Mouse (Mus musculus): ENCODE results near the gene Mrpl28. TPM values are rescaled to one million over a fixed set of nuclear protein-coding genes. Genes with fewer than 3 reads are reported as not detected.

Mrpl28 gene
- 76.8 TPM for polyA plus RNA-seq (2017; shearing (Covaris generic))

DNA sequence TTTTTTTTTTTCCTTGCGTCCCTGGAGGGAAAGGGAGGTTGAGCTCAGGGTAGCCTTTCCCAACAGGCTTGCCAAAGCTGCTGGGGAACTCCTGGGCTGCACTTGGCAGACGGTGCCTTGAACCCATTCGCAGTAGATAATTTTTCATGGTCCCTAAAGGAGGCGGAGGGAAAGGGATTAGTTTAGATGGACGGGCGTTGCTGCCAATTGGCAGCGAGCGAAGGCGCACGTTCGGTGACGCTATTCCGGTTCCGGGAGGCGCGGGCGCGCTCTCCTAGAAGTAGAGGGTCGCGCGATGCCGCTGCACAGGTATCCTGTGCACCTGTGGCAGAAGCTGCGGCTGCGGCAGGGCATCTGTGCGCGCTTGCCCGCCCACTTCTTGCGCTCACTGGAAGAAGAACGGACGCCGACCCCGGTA, at the start of gene Mrpl28:
Gene Mrpl28, plus strand, starts transcription at position 234 of the 418 bp plus-strand sequence.

DNA sequence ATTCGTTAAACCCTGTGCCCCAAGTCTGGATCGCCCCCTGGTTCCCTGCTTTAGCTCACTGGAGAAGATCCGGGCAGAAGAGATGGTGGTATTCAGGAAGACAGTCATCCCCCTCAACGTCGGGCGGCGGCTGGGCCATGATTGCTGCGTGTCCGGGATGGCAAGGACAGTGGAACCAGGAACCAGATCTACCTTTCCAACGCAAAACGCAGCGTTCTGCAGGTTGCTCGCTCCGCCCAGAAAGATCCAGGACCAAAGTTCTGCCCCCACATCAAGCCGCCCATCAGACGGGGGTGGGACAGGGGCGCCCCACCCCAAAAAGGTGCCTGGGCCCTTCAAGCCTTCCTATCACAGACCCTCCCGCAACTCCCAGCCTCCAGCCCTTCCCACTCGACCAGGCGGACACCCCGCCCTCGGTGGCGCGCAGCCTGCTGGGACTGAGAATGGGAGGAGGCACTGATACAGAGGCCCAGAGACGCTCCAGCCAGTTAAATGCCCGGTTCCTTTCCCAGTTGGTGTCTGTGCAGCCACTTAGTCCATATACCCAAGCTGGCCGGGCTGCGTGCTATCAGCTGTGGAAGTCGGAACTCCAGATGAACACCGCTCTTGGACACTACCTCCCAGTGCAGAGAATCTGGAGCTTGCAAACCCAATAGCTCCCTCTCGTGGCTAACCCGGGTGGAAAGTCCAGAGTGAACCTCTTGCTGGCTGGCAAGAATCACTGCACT, 33.2 kb upstream of the Mrpl28 start, which contains the start of gene Decr2:
Gene Decr2, minus strand, starts transcription at position 433 of the 728 bp plus-strand sequence.

GRCm38 (mm10) chr17:26095121-26095740, 28.1 kb upstream of the Mrpl28 start, which contains the start of gene Nme4:
Gene Nme4, minus strand, starts transcription at chr17:26095602.

GRCm38 (mm10) chr17:26113181-26113948, 9.9 kb upstream of the Mrpl28 start, which contains the start of gene Tmem8:
Gene Tmem8, plus strand, starts transcription at chr17:26113299.

GRCm38 (mm10) chr17:26138239-26138836, 15.0 kb downstream of the Mrpl28 start, which contains the start of gene Axin1:
Gene Axin1, plus strand, starts transcription at chr17:26138688.

Other genes starting within 250 kb of the Mrpl28 start
- 82.8 TPM for gene Mettl26, start 248.4 kb upstream of the Mrpl28 start, polyA plus RNA-seq (2017; shearing (Covaris generic))
- 1.3 TPM for gene Wfikkn1, start 242.6 kb upstream of the Mrpl28 start, polyA plus RNA-seq (2017; shearing (Covaris generic))
- 31.6 TPM for gene Rab40c, start 203.8 kb upstream of the Mrpl28 start, polyA plus RNA-seq (2017; shearing (Covaris generic))
- 55.2 TPM for gene Pigq, start 178.6 kb upstream of the Mrpl28 start, polyA plus RNA-seq (2017; shearing (Covaris generic))
- gene Nhlrc4, start 178.5 kb upstream of the Mrpl28 start, polyA plus RNA-seq (2017; shearing (Covaris generic)), result not detected
- not detected for gene A930017K11Rik, start 170.9 kb upstream of the Mrpl28 start, polyA plus RNA-seq (2017; shearing (Covaris generic))
- 30.1 TPM for gene Capn15, start 137.7 kb upstream of the Mrpl28 start, polyA plus RNA-seq (2017; shearing (Covaris generic))
- gene Rab11fip3, start 53.9 kb upstream of the Mrpl28 start, polyA plus RNA-seq (2017; shearing (Covaris generic)), result 13.5 TPM
- 30.0 TPM for gene Decr2, start 33.2 kb upstream of the Mrpl28 start, polyA plus RNA-seq (2017; shearing (Covaris generic))
- gene Nme4, start 27.9 kb upstream of the Mrpl28 start, polyA plus RNA-seq (2017; shearing (Covaris generic)), result 3.3 TPM
- gene Tmem8, start 10.2 kb upstream of the Mrpl28 start, polyA plus RNA-seq (2017; shearing (Covaris generic)), result 27.9 TPM
- 100 TPM for gene Axin1, start 15.2 kb downstream of the Mrpl28 start, polyA plus RNA-seq (2017; shearing (Covaris generic))
- 0.25 TPM for gene Pdia2, start 75.6 kb downstream of the Mrpl28 start, polyA plus RNA-seq (2017; shearing (Covaris generic))
- 13.5 TPM for gene Rgs11, start 79.5 kb downstream of the Mrpl28 start, polyA plus RNA-seq (2017; shearing (Covaris generic))
- 0.51 TPM for gene Arhgdig, start 84.3 kb downstream of the Mrpl28 start, polyA plus RNA-seq (2017; shearing (Covaris generic))
- 19.5 TPM for gene Fam234a, start 120.7 kb downstream of the Mrpl28 start, polyA plus RNA-seq (2017; shearing (Covaris generic))
- gene Luc7l, start 129.4 kb downstream of the Mrpl28 start, polyA plus RNA-seq (2017; shearing (Covaris generic)), result 102 TPM